Mouse (Mus musculus) hindbrain, embryonic 11.5 days (tissue): ENCODE measurements around the gene Gtf2a2. TPM values are rescaled to one million over a fixed set of nuclear protein-coding genes. Genes with fewer than 3 reads are reported as not detected.

Source experiments
- ATAC-seq: fragments of 200-750 bp; cut with Nextera tagmentation; 2 replicates; pipeline ENCODE4 v1.8.0; 2017; ENCODE audit warnings: mild to moderate bottlenecking, moderate TSS enrichment, moderate library complexity; ENCODE audit not compliant: low FRiP score
- DNase-seq: peaks from one replicate; pipeline ENCODE4 v3.0.0-alpha.2; 2015; ENCODE audit warnings: low spot score
- H3K27ac ChIP-seq: fragments of 300-500 bp; sonication (generic); 2 replicates; pipeline ENCODE4 v1.5.1; 2014; ENCODE audit warnings: mild to moderate bottlenecking, low read depth, low read length
- H3K27me3 ChIP-seq: fragments of 300-500 bp; sonication (generic); 2 replicates; pipeline ENCODE4 v1.6.1; 2014; ENCODE audit warnings: mild to moderate bottlenecking, low read length, moderate library complexity, mixed read lengths; ENCODE audit not compliant: control insufficient read depth, insufficient read depth
- H3K36me3 ChIP-seq: fragments of 300-500 bp; sonication (generic); 2 replicates; pipeline ENCODE4 v1.6.1; 2014; ENCODE audit warnings: mild to moderate bottlenecking, low read length, moderate library complexity, mixed read lengths; ENCODE audit not compliant: control insufficient read depth, insufficient read depth
- H3K4me1 ChIP-seq: fragments of 300-500 bp; sonication (generic); replicated peaks from 2 replicates; pipeline ENCODE4 v1.6.1; 2014; ENCODE audit warnings: low read length, mixed read lengths; ENCODE audit not compliant: control insufficient read depth, insufficient read depth
- H3K4me2 ChIP-seq: fragments of 300-500 bp; sonication (generic); replicated peaks from 2 replicates; pipeline ENCODE4 v1.6.1; 2014; ENCODE audit warnings: mild to moderate bottlenecking, low read depth, low read length
- H3K4me3 ChIP-seq: fragments of 300-500 bp; sonication (generic); 2 replicates; pipeline ENCODE4 v1.5.1; 2014; ENCODE audit warnings: low read depth, low read length
- H3K9ac ChIP-seq: fragments of 300-500 bp; sonication (generic); 2 replicates; pipeline ENCODE4 v1.6.1; 2014; ENCODE audit warnings: low read depth, low read length
- H3K9me3 ChIP-seq: fragments of 300-500 bp; sonication (generic); 2 replicates; pipeline ENCODE4 v1.6.1; 2016; ENCODE audit warnings: low read length; ENCODE audit not compliant: control insufficient read depth
- WGBS: fragments of 180-500 bp; shearing (Covaris S2); extraction: QIAGEN DNeasy Blood & Tissue Kit; methylation state at CpG from one replicate; pipeline ENCODE4 v1.1.7; 2014; 5-methylcytosine and 5-hydroxymethylcytosine counted together
- polyA plus RNA-seq: library from polyadenylated mRNA; unstranded; fragments of >200 nt; fragmentation: Nextera tagmentation; extraction: Ambion mirVana; gene quantifications from 2 replicates; pipeline ENCODE4 v1.2.1, GENCODE M21; 2014

Gtf2a2 gene
- polyA plus RNA-seq, 1 experiment from 2014 or later = 199 TPM

GRCm38 (mm10) chr9:69990346-69990745, 22.0 kb upstream of the Gtf2a2 start:
- H3K36me3 ChIP-seq = no peaks in the 10 kb centered on the region
- peak overlapping the region; percentile 98 for H3K4me3 ChIP-seq
- peak overlapping the region; percentile 97; the same call in 1 of the 2 replicates for H3K27ac ChIP-seq
- ATAC-seq (no peak), DNase-seq (peak; percentile 13)
- H3K27me3 ChIP-seq = no peaks in the 10 kb centered on the region
- WGBS = 16% methylated on average over 5 of the region's 5 CpGs
- H3K4me1 ChIP-seq = no peaks in the 10 kb centered on the region; the same call in 1 of the 2 replicates
- no peaks in the 10 kb centered on the region for H3K9me3 ChIP-seq
- H3K9ac ChIP-seq = peak overlapping the region; percentile 7; the same call in 1 of the 2 replicates
- peak overlapping the region; percentile 63 for H3K4me2 ChIP-seq

- no peaks in the 10 kb centered on the region for H3K27me3 ChIP-seq
- no peaks in the 10 kb centered on the region for H3K9me3 ChIP-seq
- H3K9ac ChIP-seq = no peak overlapping the region
- DNase-seq (no peak), ATAC-seq (no peak)
- no peak overlapping the region for H3K27ac ChIP-seq
- H3K4me3 ChIP-seq = no peak overlapping the region
- H3K4me2 ChIP-seq = no peak overlapping the region
- H3K36me3 ChIP-seq = peaks cover 6% of the 10 kb centered on the region
- 85% methylated on average over 5 of the region's 5 CpGs for WGBS
- no peaks in the 10 kb centered on the region; the same call in 1 of the 2 replicates for H3K4me1 ChIP-seq
Observed at GRCm38 (mm10) chr9:69992841-69993277, 19.5 kb upstream of the Gtf2a2 start.

- H3K27me3 ChIP-seq = no peaks in the 10 kb centered on the region
- H3K36me3 ChIP-seq = peaks cover 6% of the 10 kb centered on the region
- no peaks in the 10 kb centered on the region for H3K9me3 ChIP-seq
- no peak overlapping the region for H3K27ac ChIP-seq
- ATAC-seq (no peak), DNase-seq (no peak)
- 76% methylated on average over 1 of the region's 1 CpGs for WGBS
- H3K4me2 ChIP-seq = no peak overlapping the region
- H3K4me1 ChIP-seq = no peaks in the 10 kb centered on the region; the same call in 1 of the 2 replicates
- no peak overlapping the region for H3K9ac ChIP-seq
- H3K4me3 ChIP-seq = no peak overlapping the region
Observed at GRCm38 (mm10) chr9:69993479-69993878, 18.9 kb upstream of the Gtf2a2 start.

- H3K9me3 ChIP-seq = no peaks in the 10 kb centered on the region
- DNase-seq (no peak), ATAC-seq (no peak)
- H3K27ac ChIP-seq = no peak overlapping the region
- 94% methylated on average over 5 of the region's 5 CpGs for WGBS
- H3K4me3 ChIP-seq = no peak overlapping the region
- H3K27me3 ChIP-seq = no peaks in the 10 kb centered on the region
- H3K4me1 ChIP-seq = no peaks in the 10 kb centered on the region; the same call in 1 of the 2 replicates
- H3K4me2 ChIP-seq = no peak overlapping the region
- no peak overlapping the region for H3K9ac ChIP-seq
- H3K36me3 ChIP-seq = peaks cover 17% of the 10 kb centered on the region
Observed at GRCm38 (mm10) chr9:69994547-69994946, 17.8 kb upstream of the Gtf2a2 start.

- ATAC-seq (no peak), DNase-seq (no peak)
- H3K27ac ChIP-seq = no peak overlapping the region
- H3K36me3 ChIP-seq = peaks cover 24% of the 10 kb centered on the region
- no peak overlapping the region for H3K4me2 ChIP-seq
- no peaks in the 10 kb centered on the region for H3K27me3 ChIP-seq
- H3K9ac ChIP-seq = no peak overlapping the region
- H3K9me3 ChIP-seq = no peaks in the 10 kb centered on the region
- 75% methylated on average over 1 of the region's 1 CpGs for WGBS
- no peak overlapping the region for H3K4me3 ChIP-seq
- no peaks in the 10 kb centered on the region for H3K4me1 ChIP-seq
Observed at GRCm38 (mm10) chr9:69999318-69999717, 13.0 kb upstream of the Gtf2a2 start.

GRCm38 (mm10) chr9:70003516-70003915, 8.8 kb upstream of the Gtf2a2 start:
- H3K36me3 ChIP-seq = peaks cover 20% of the 10 kb centered on the region
- no peak for DNase-seq
- H3K27ac ChIP-seq = no peak overlapping the region
- H3K4me1 ChIP-seq = no peaks in the 10 kb centered on the region
- H3K9me3 ChIP-seq = no peaks in the 10 kb centered on the region
- H3K4me3 ChIP-seq = no peak overlapping the region
- 93% methylated on average over 10 of the region's 10 CpGs for WGBS
- H3K9ac ChIP-seq = no peak overlapping the region
- H3K4me2 ChIP-seq = no peak overlapping the region
- no peak for ATAC-seq
- H3K27me3 ChIP-seq = no peaks in the 10 kb centered on the region

- DNase-seq = no peak
- Histone ChIP-seq H3K27me3 (no peaks in the 10 kb centered on the region), H3K4me1 (no peaks in the 10 kb centered on the region), H3K9me3 (no peaks in the 10 kb centered on the region), H3K9ac (no peak overlapping the region), H3K36me3 (peaks cover 9% of the 10 kb centered on the region; the same call in 1 of the 2 replicates), H3K4me3 (no peak overlapping the region), H3K4me2 (no peak overlapping the region), H3K27ac (no peak overlapping the region)
- ATAC-seq = no peak
- 94% methylated on average over 5 of the region's 5 CpGs for WGBS
Observed at GRCm38 (mm10) chr9:70006984-70007383, 5.4 kb upstream of the Gtf2a2 start.

- Histone ChIP-seq H3K4me1 (no peaks in the 10 kb centered on the region), H3K4me3 (no peak overlapping the region), H3K27ac (no peak overlapping the region), H3K9ac (no peak overlapping the region), H3K27me3 (no peaks in the 10 kb centered on the region), H3K4me2 (no peak overlapping the region), H3K36me3 (peaks cover 9% of the 10 kb centered on the region; the same call in 1 of the 2 replicates), H3K9me3 (no peaks in the 10 kb centered on the region)
- DNase-seq (no peak), ATAC-seq (no peak)
- 88% methylated on average over 14 of the region's 14 CpGs for WGBS
Observed at GRCm38 (mm10) chr9:70007506-70008248, 4.7 kb upstream of the Gtf2a2 start.

GRCm38 (mm10) chr9:70009754-70010304, 2.5 kb upstream of the Gtf2a2 start:
- Histone ChIP-seq H3K4me2 (no peak overlapping the region), H3K9ac (no peak overlapping the region), H3K36me3 (peaks cover 9% of the 10 kb centered on the region; the same call in 1 of the 2 replicates), H3K27ac (no peak overlapping the region), H3K4me1 (peaks cover 3% of the 10 kb centered on the region; the same call in 1 of the 2 replicates), H3K9me3 (no peaks in the 10 kb centered on the region), H3K27me3 (no peaks in the 10 kb centered on the region), H3K4me3 (no peak overlapping the region)
- DNase-seq (no peak), ATAC-seq (no peak)
- WGBS = 92% methylated on average over 8 of the region's 8 CpGs
